Mouse (Mus musculus): ENCODE measurements around the gene Gm13272. TPM values are rescaled to one million over a fixed set of nuclear protein-coding genes. Genes with fewer than 3 reads are reported as not detected.
"Not testable (repeated sequence)": the region's sequence is repeated elsewhere in the genome, so short reads cannot be mapped to it uniquely, and the experiment has no call there.

Gene Gm13272
- total RNA-seq (2021) (not detected), polyA plus RNA-seq (2012; rRNA removed) (not detected in 2 replicates)
- long read RNA-seq, result 0 reads

DNA sequence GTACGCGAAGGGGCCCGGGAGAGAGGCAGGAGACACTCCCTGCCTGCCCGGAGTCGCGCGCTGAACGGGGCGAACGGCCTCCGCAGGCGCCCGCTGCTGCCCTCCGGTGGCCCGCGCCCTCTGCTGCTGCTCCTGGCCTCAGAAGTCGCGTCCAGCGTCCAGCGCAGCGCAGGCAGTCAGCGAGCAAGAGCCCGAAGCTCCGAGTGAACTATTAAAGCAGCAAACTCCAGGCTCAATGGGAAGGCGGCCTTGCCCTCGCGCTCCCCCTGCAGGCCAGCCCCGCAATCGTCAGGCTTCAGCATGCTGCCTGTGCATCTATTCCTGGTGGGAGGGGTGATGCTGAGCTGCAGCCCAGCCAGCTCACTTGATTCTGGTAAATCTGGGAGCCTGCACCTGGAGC is at the start of gene Gm13272:
Gm13272 (plus strand) TSS at position 301 of the 400 bp plus-strand sequence.
- H3K4me3 ChIP-seq; DNase-seq; H3K27ac ChIP-seq; H3K36me3 ChIP-seq (ENCODE audit: control insufficient read depth, insufficient read depth, low read length); H3K4me1 ChIP-seq (ENCODE audit: control insufficient read depth, insufficient read depth, low read length); intact Hi-C loops (cut with DNase I); H3K9ac ChIP-seq (ENCODE audit: low read depth, low read length); H3K79me2 ChIP-seq (replicated peaks; ENCODE audit: control insufficient read depth, insufficient read depth, low read length); H3K27me3 ChIP-seq (ENCODE audit: control insufficient read depth, insufficient read depth, low read length): not testable (repeated sequence)
- no CpG with 5 or more reads among the region's 29 CpGs for WGBS

DNA sequence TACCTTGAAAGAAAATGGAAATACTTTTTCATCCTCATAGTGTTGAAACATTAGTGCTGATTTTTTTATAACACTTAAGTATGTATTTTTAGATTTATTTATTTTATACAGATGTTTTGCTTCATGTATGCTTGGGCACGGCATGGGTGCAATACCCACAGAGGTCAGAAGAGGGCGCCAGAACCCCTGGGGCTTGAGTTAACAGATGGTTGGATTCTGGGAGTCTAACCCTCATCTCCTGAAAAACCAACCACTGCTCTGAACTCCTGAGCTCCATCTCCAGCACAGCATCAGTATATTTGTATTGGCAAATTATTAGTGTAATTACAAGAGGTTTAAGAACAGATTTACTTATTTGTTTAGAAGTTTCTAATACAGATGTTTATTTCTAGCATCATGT is 41.2 kb upstream of the Gm13272 start:
- Histone ChIP-seq H3K27me3 (ENCODE audit: control insufficient read depth, insufficient read depth, low read length) (no peaks in the 10 kb centered on the region), H3K4me1 (ENCODE audit: control insufficient read depth, insufficient read depth, low read length) (no peaks in the 10 kb centered on the region), H3K4me3 (no peak overlapping the region), H3K36me3 (ENCODE audit: control insufficient read depth, insufficient read depth, low read length) (no peaks in the 10 kb centered on the region), H3K79me2 (replicated peaks; ENCODE audit: control insufficient read depth, insufficient read depth, low read length) (no peaks in the 10 kb centered on the region), H3K9ac (ENCODE audit: low read depth, low read length) (no peak overlapping the region), H3K27ac (no peak overlapping the region)
- DNase-seq, result peak; percentile 60 to 85
- intact Hi-C loops (cut with DNase I), result loop anchor here (2.0 kb wide), 1 partner anchor 18 kb away; no protein-coding TSS in a partner anchor
- TF ChIP-seq CTCF (IDR thresholded peaks at IDR 0.05), result peak; percentile 100; the same call in 1 of the 2 replicates
- peak; percentile 71; the same call in 1 of the 2 replicates for TF ChIP-seq EP300 (IDR thresholded peaks at IDR 0.05; ENCODE audit: insufficient read depth, low read depth, low read length)
- TF ChIP-seq POLR2A (IDR thresholded peaks at IDR 0.05; ENCODE audit: insufficient read depth, low read depth, low read length), result no peak
- 1% methylated on average over 2 of the region's 2 CpGs for WGBS

DNA sequence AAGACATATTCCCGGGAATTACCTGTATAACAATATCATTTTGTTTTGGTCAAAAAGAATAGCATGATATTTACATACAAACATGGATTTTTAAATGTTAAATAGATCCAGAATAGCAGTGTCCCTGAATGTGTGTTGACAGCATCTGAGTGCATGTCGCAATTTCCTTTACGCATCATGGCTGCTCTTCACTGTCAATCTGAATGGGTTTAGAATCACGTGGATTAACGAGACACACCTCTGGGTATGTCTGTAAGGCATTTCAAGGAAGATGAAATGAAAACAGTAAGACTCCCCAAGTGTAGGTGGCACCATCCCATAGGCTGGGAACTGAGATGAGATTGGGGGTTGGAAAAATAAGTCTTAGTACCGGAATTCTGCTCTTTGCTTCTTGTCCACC is 40.6 kb upstream of the Gm13272 start:
- intact Hi-C loops (cut with DNase I), result loop anchor here (2.0 kb wide), 1 partner anchor 18 kb away; no protein-coding TSS in a partner anchor
- Histone ChIP-seq H3K4me1 (ENCODE audit: control insufficient read depth, insufficient read depth, low read length) (no peaks in the 10 kb centered on the region), H3K36me3 (ENCODE audit: control insufficient read depth, insufficient read depth, low read length) (no peaks in the 10 kb centered on the region), H3K4me3 (no peak overlapping the region), H3K27ac (no peak overlapping the region), H3K79me2 (replicated peaks; ENCODE audit: control insufficient read depth, insufficient read depth, low read length) (no peaks in the 10 kb centered on the region), H3K27me3 (ENCODE audit: control insufficient read depth, insufficient read depth, low read length) (no peaks in the 10 kb centered on the region), H3K9ac (ENCODE audit: low read depth, low read length) (no peak overlapping the region)
- DNase-seq, result no peak
- no peak for TF ChIP-seq CTCF (IDR thresholded peaks at IDR 0.05)
- TF ChIP-seq POLR2A (IDR thresholded peaks at IDR 0.05; ENCODE audit: insufficient read depth, low read depth, low read length), result no peak
- TF ChIP-seq EP300 (IDR thresholded peaks at IDR 0.05; ENCODE audit: insufficient read depth, low read depth, low read length), result no peak
- 84% methylated on average over 6 of the region's 6 CpGs for WGBS

DNA sequence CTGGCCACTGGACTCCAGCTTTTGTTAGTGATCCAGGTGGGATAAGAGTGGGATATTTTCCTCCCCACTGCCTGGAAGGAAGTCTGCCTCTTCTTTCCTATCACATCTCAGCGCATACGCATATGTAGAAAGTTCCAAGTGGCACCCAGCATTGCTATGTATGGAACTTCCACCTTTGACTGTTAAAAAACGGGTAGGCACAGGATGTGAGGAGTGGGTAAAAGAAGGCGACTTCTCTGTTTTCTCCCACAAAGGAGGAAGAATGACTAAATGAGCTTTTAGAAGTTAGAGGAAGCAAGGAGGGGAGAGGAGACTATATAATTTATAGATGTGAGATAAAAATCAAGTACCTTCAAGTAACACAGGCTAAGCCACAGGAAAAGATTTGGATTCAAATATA is 38.2 kb upstream of the Gm13272 start:
- H3K4me3 ChIP-seq, result no peak overlapping the region
- intact Hi-C loops (cut with DNase I), result no loop called here
- H3K27ac ChIP-seq, result no peak overlapping the region
- no peak for DNase-seq
- TF ChIP-seq CTCF (IDR thresholded peaks at IDR 0.05) (no peak), EP300 (IDR thresholded peaks at IDR 0.05; ENCODE audit: insufficient read depth, low read depth, low read length) (no peak), POLR2A (IDR thresholded peaks at IDR 0.05; ENCODE audit: insufficient read depth, low read depth, low read length) (no peak)
- H3K27me3 ChIP-seq (ENCODE audit: control insufficient read depth, insufficient read depth, low read length), result no peaks in the 10 kb centered on the region
- WGBS, result 68% methylated on average over 4 of the region's 4 CpGs
- H3K79me2 ChIP-seq (replicated peaks; ENCODE audit: control insufficient read depth, insufficient read depth, low read length), result no peaks in the 10 kb centered on the region
- no peak overlapping the region for H3K9ac ChIP-seq (ENCODE audit: low read depth, low read length)
- H3K36me3 ChIP-seq (ENCODE audit: control insufficient read depth, insufficient read depth, low read length), result no peaks in the 10 kb centered on the region
- H3K4me1 ChIP-seq (ENCODE audit: control insufficient read depth, insufficient read depth, low read length), result no peaks in the 10 kb centered on the region

DNA sequence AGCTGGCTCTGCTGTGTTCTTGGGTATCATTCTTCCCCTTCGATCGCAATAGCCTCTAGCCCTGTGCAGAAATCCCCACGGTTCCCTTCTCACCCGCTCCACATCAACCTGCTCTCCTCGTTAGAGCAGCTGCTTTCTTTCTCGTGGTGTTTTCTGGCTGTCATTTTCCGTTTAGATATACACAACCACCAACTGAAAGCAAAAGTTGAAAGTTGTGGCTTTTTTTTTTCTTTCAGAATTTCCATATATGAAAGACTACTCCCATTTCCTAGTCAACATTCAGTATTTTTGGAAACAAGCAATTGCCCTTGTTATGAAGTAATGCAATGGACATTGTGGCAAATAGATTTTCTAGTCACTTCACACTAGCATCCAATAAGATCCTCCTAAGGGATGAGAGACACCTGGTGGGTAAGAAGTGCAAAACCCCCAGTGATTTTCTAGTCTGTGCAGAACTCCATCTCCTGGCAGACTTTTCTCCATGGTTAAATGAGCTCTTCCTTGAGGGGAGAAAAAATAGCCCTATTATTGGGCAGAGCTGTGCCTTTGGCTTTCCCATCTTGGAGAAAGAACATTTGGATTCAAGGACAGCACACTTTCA is 36.8 kb upstream of the Gm13272 start:
- Histone ChIP-seq H3K9ac (ENCODE audit: low read depth, low read length) (no peak overlapping the region), H3K36me3 (ENCODE audit: control insufficient read depth, insufficient read depth, low read length) (no peaks in the 10 kb centered on the region), H3K4me1 (ENCODE audit: control insufficient read depth, insufficient read depth, low read length) (no peaks in the 10 kb centered on the region), H3K27ac (no peak overlapping the region), H3K4me3 (no peak overlapping the region), H3K79me2 (replicated peaks; ENCODE audit: control insufficient read depth, insufficient read depth, low read length) (no peaks in the 10 kb centered on the region), H3K27me3 (ENCODE audit: control insufficient read depth, insufficient read depth, low read length) (no peaks in the 10 kb centered on the region)
- intact Hi-C loops (cut with DNase I), result no loop called here
- TF ChIP-seq EP300 (IDR thresholded peaks at IDR 0.05; ENCODE audit: insufficient read depth, low read depth, low read length) (no peak), CTCF (IDR thresholded peaks at IDR 0.05) (peak; percentile 37)
- WGBS, result 70% methylated on average over 7 of the region's 7 CpGs
- no peak for DNase-seq

DNA sequence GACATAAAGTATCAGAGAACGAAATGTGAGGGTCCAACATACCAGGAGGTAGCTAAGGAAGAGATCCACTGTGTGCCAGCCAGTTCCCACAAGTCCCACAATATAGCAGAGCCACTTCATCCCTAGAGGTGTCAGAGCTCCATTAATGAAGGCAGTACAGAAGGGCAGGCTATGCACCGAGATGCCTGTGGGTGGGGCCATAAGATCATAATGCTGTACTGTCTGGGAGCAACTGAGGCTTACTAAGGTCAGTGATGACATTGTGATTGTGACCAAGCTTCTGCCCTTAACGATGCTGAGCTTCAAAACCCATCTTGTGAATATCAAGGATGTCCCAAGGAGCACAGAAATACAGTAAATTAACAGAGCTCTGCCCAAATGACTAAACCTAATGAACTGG is 35.4 kb upstream of the Gm13272 start:
- Histone ChIP-seq H3K4me1 (ENCODE audit: control insufficient read depth, insufficient read depth, low read length) (no peaks in the 10 kb centered on the region), H3K9ac (ENCODE audit: low read depth, low read length) (no peak overlapping the region), H3K36me3 (ENCODE audit: control insufficient read depth, insufficient read depth, low read length) (no peaks in the 10 kb centered on the region), H3K27ac (no peak overlapping the region), H3K4me3 (no peak overlapping the region), H3K27me3 (ENCODE audit: control insufficient read depth, insufficient read depth, low read length) (no peaks in the 10 kb centered on the region), H3K79me2 (replicated peaks; ENCODE audit: control insufficient read depth, insufficient read depth, low read length) (no peaks in the 10 kb centered on the region)
- TF ChIP-seq CTCF (IDR thresholded peaks at IDR 0.05) (peak; percentile 39), EP300 (IDR thresholded peaks at IDR 0.05; ENCODE audit: insufficient read depth, low read depth, low read length) (no peak), POLR2A (IDR thresholded peaks at IDR 0.05; ENCODE audit: insufficient read depth, low read depth, low read length) (no peak)
- intact Hi-C loops (cut with DNase I), result no loop called here
- 58% methylated on average over 3 of the region's 3 CpGs for WGBS
- DNase-seq, result no peak
